In the genomic region with DNA sequence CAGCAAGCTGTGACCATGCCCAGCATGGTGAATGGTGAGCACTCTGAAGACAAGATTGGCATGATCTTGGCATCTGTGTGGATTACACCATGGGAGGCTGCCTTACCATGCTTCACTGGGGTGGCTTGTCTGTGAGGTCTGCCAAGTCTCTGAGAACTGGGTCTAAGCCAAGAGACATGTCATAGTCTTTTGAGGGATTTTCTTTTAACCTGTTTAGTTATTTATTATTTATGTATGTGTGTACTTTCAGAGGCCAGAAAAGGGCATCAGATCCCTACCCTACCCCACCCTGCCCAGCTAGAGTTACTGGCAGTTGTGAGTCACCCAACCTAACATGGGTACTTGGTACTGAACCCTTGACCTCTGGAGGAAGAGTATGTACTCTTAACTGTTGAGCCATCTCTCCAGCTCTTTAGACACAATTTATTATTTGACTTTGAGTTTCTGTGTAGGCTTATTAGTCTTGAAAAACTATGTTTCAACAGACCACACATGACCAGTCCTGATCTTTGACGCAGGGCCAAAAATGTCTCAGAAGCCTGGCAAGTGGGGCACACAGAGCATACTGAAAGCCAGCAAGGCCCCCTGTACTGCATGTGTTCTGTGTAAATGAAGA, we compare ENCODE assay signal across 11 mouse cellular contexts. TPM values are rescaled to one million over a fixed set of nuclear protein-coding genes. Genes with fewer than 3 reads are reported as not detected.
A peak's percentile ranks its signal among the peaks of the same experiment; 100 is the strongest.
DNase-seq lines count a peak whose midpoint lies in the region; ATAC-seq and TF ChIP-seq lines count a peak whose summit lies in the region.
"Had no signal": no experiment of that assay in that cellular context is flagged by ENCODE, and none has a peak within 500 bp of the region (broad histone marks: within the 10 kb centered on the region; RNA-seq: fewer than 3 reads in every experiment).

No protein-coding gene starts in this region.

- no peak overlapping the region for H3K4me2 ChIP-seq in intestine, embryonic 15.5 days (replicated peaks)
- no peak overlapping the region for H3K4me2 ChIP-seq in intestine, embryonic 16.5 days (ENCODE audit: low read depth, low read length)
- no peak overlapping the region for H3K4me2 ChIP-seq in forebrain, postnatal 0 days (ENCODE audit: low read depth)

- WGBS in intestine, embryonic 15.5 days: 88% methylated on average over 1 of the region's 1 CpGs
- 89% methylated on average over 1 of the region's 1 CpGs for WGBS in intestine, embryonic 16.5 days
- 88% methylated on average over 1 of the region's 1 CpGs for WGBS in forebrain, postnatal 0 days

- no peaks in the 10 kb centered on the region for H3K27me3 ChIP-seq in intestine, embryonic 15.5 days (replicated peaks)
- H3K27me3 ChIP-seq in intestine, embryonic 16.5 days (replicated peaks; ENCODE audit: control insufficient read depth, insufficient read depth, low read length): no peaks in the 10 kb centered on the region
- no peaks in the 10 kb centered on the region for H3K27me3 ChIP-seq in forebrain, postnatal 0 days (ENCODE audit: insufficient read depth, low read length)
- H3K27me3 ChIP-seq: megakaryocyte, embryonic 14.5 days had no signal

- H3K27ac ChIP-seq in intestine, embryonic 15.5 days: no peak overlapping the region
- H3K27ac ChIP-seq in intestine, embryonic 16.5 days (ENCODE audit: low read length): no peak overlapping the region
- no peak overlapping the region for H3K27ac ChIP-seq in forebrain, postnatal 0 days (ENCODE audit: low read depth, low read length)
- H3K27ac ChIP-seq: left cerebral cortex, adult 2 months had no signal

- TF ChIP-seq CTCF in forebrain, postnatal 0 days (IDR thresholded peaks at IDR 0.05; ENCODE audit: low read depth): no peak

- DNase-seq in MN1 (ENCODE audit: low spot score): peak; percentile 48
- DNase-seq in adrenal gland, postnatal 36 days: peak; percentile 24 to 46
- DNase-seq in forebrain, postnatal 0 days: peak; percentile 37
- DNase-seq in c-Kit-positive CD71-positive TER-119-positive erythroid progenitor cells, embryonic 14.5 days (ENCODE audit: low spot score): no peak
- DNase-seq in ovary, postnatal 14 days (ENCODE audit: low spot score): no peak

- H3K4me3 ChIP-seq in intestine, embryonic 15.5 days (replicated peaks): no peak overlapping the region
- H3K4me3 ChIP-seq in intestine, embryonic 16.5 days (ENCODE audit: low read length): no peak overlapping the region
- no peak overlapping the region for H3K4me3 ChIP-seq in forebrain, postnatal 0 days (ENCODE audit: low read depth, low read length)
- H3K4me3 ChIP-seq: erythroblast, embryonic 14.5 days; left cerebral cortex, adult 2 months had no signal

- peaks cover 7% of the 10 kb centered on the region for H3K4me1 ChIP-seq in intestine, embryonic 15.5 days (replicated peaks)
- peaks cover 8% of the 10 kb centered on the region; the same call in 1 of the 2 replicates for H3K4me1 ChIP-seq in intestine, embryonic 16.5 days (ENCODE audit: control insufficient read depth, insufficient read depth, low read length)
- H3K4me1 ChIP-seq in forebrain, postnatal 0 days (ENCODE audit: insufficient read depth): no peaks in the 10 kb centered on the region

- no peaks in the 10 kb centered on the region for H3K9me3 ChIP-seq in intestine, embryonic 15.5 days
- H3K9me3 ChIP-seq in intestine, embryonic 16.5 days (ENCODE audit: control insufficient read depth, low read length): 0 out of 2 replicates have a peak, but pooled peaks cover under 1% of the 10 kb centered on the region
- H3K9me3 ChIP-seq in forebrain, postnatal 0 days (ENCODE audit: low read length): no peaks in the 10 kb centered on the region

- no peak overlapping the region for H3K9ac ChIP-seq in intestine, embryonic 15.5 days
- H3K9ac ChIP-seq in intestine, embryonic 16.5 days (ENCODE audit: low read depth, low read length): no peak overlapping the region
- no peak overlapping the region for H3K9ac ChIP-seq in forebrain, postnatal 0 days

- ATAC-seq in intestine, embryonic 15.5 days: 0 out of 2 replicates have a peak, but pooled peaks have one; percentile 31
- no peak for ATAC-seq in intestine, embryonic 16.5 days
- peak; percentile 83 for ATAC-seq in forebrain, postnatal 0 days
- ATAC-seq in megakaryocyte-erythroid progenitor cell, adult 5-6 weeks (replicated peaks; ENCODE audit: low FRiP score, low TSS enrichment, poor library complexity, severe bottlenecking): no peak

- no peaks in the 10 kb centered on the region for H3K36me3 ChIP-seq in intestine, embryonic 15.5 days
- H3K36me3 ChIP-seq in intestine, embryonic 16.5 days (ENCODE audit: control insufficient read depth, insufficient read depth, low read length): no peaks in the 10 kb centered on the region
- H3K36me3 ChIP-seq in forebrain, postnatal 0 days (ENCODE audit: insufficient read depth): no peaks in the 10 kb centered on the region

RNA-seq across cellular contexts. Expression of a gene that starts 40.3 kb away (rescaled TPM):
- 32.1 and 32.3 TPM in 2 replicates for polyA plus RNA-seq in intestine, embryonic 15.5 days (2015; fragmentation: Nextera tagmentation; extraction: Ambion mirVana)
- polyA plus RNA-seq in intestine, embryonic 16.5 days (2015; fragmentation: Nextera tagmentation; extraction: Ambion mirVana): 32.3 and 38.5 TPM in 2 replicates
- 10 to 100 TPM; 11.0 to 16.6 TPM for total RNA-seq in adrenal gland, postnatal 36 days (2021)
- 20.5 and 22.2 TPM in 2 replicates for total RNA-seq in forebrain, postnatal 0 days (2014; rRNA removed)
- 5.7 and 5.9 TPM in 2 replicates for polyA plus RNA-seq in forebrain, postnatal 0 days (2015; fragmentation: Nextera tagmentation; extraction: Ambion mirVana)
- total RNA-seq in megakaryocyte-erythroid progenitor cell, adult 5-6 weeks (2014; fragmentation: Nextera tagmentation): 6.7 and 11.3 TPM in 2 replicates
- 15.8 and 15.9 TPM in 2 replicates for total RNA-seq in megakaryocyte-erythroid progenitor cell, adult 5-6 weeks (2017)

Comparison
In these comparisons a context has a peak if more than half of its experiments do, and no peak if none do; other contexts are left out.
1. ATAC-seq: peak in intestine, embryonic 15.5 days (single experiment) and forebrain, postnatal 0 days (single experiment); none in intestine, embryonic 16.5 days (single experiment) and megakaryocyte-erythroid progenitor cell, adult 5-6 weeks (single experiment).
2. DNase-seq: peak in MN1 (single experiment), adrenal gland, postnatal 36 days (2 of 2) and forebrain, postnatal 0 days (single experiment); none in c-Kit-positive CD71-positive TER-119-positive erythroid progenitor cells, embryonic 14.5 days (single experiment) and ovary, postnatal 14 days (single experiment).